Mouse (Mus musculus): ENCODE measurements at regions not wholly inside any gene's neighbourhood (a gene's known extent, or its start where the extent isn't known, plus 50 kb on each side); places are given as distances from the start of the nearest gene placed in this dataset.

GRCm38 (mm10) chr7:138472891-138473455, 75.4 kb upstream of the Tcerg1l start:
- Histone ChIP-seq H3K36me3 (ENCODE audit: control insufficient read depth, insufficient read depth, low read length, poor library complexity, severe bottlenecking) (no peaks in the 10 kb centered on the region), H3K4me1 (ENCODE audit: control insufficient read depth in 2 of 2, insufficient read depth in 2 of 2, low read length in 2 of 2, poor library complexity in 1 of 2) (peaks cover 0 to 6% of the 10 kb centered on the region in 2 experiments; a peak in 1 of 4 replicates), H3K9me3 (ENCODE audit: control insufficient read depth, insufficient read depth, low read depth, low read length) (no peaks in the 10 kb centered on the region), H3K4me3 (ENCODE audit: insufficient read depth in 1 of 2, low read depth in 1 of 2, low read length in 2 of 2, poor library complexity in 1 of 2, severe bottlenecking in 1 of 2) (no peak overlapping the region), H3K27ac (ENCODE audit: insufficient read depth, low read depth, low read length, poor library complexity, severe bottlenecking) (no peak overlapping the region), H3K9ac (ENCODE audit: insufficient read depth, low read depth, low read length, poor library complexity, severe bottlenecking) (no peak overlapping the region)
- DNase-seq (ENCODE audit: low read depth, low spot score), result no peak
- no peak for TF ChIP-seq HCFC1 (IDR thresholded peaks at IDR 0.05; ENCODE audit: borderline replicate concordance, insufficient read depth, low read length)
- TF ChIP-seq ZNF384 (IDR thresholded peaks at IDR 0.05; ENCODE audit: low read depth, low read length), result no peak
- no peak for TF ChIP-seq CHD2 (IDR thresholded peaks at IDR 0.05; ENCODE audit: low read depth, low read length)
- no peak for TF ChIP-seq ZC3H11A (IDR thresholded peaks at IDR 0.05; ENCODE audit: borderline replicate concordance, low read depth, low read length)
- in situ Hi-C loops (cut with MboI; ENCODE audit: low sequenced_read_pairs in 2 of 2, unreplicated experiment in 2 of 2), result no loop called here

GRCm38 (mm10) chr7:138472371-138472770, 74.8 kb upstream of the Tcerg1l start:
- Histone ChIP-seq H3K27ac (ENCODE audit: insufficient read depth, low read depth, low read length, poor library complexity, severe bottlenecking) (no peak overlapping the region), H3K4me1 (ENCODE audit: control insufficient read depth in 2 of 2, insufficient read depth in 2 of 2, low read length in 2 of 2, poor library complexity in 1 of 2) (peaks cover 0 to 6% of the 10 kb centered on the region in 2 experiments; a peak in 1 of 4 replicates), H3K4me3 (ENCODE audit: insufficient read depth in 1 of 2, low read depth in 1 of 2, low read length in 2 of 2, poor library complexity in 1 of 2, severe bottlenecking in 1 of 2) (no peak overlapping the region), H3K9me3 (ENCODE audit: control insufficient read depth, insufficient read depth, low read depth, low read length) (no peaks in the 10 kb centered on the region), H3K9ac (ENCODE audit: insufficient read depth, low read depth, low read length, poor library complexity, severe bottlenecking) (no peak overlapping the region), H3K36me3 (ENCODE audit: control insufficient read depth, insufficient read depth, low read length, poor library complexity, severe bottlenecking) (no peaks in the 10 kb centered on the region)
- in situ Hi-C loops (cut with MboI; ENCODE audit: low sequenced_read_pairs in 2 of 2, unreplicated experiment in 2 of 2), result no loop called here
- DNase-seq (ENCODE audit: low read depth, low spot score), result no peak
- TF ChIP-seq HCFC1 (IDR thresholded peaks at IDR 0.05; ENCODE audit: borderline replicate concordance, insufficient read depth, low read length) (no peak), ZNF384 (IDR thresholded peaks at IDR 0.05; ENCODE audit: low read depth, low read length) (no peak)

GRCm38 (mm10) chr7:138469211-138469610, 71.7 kb upstream of the Tcerg1l start:
- Histone ChIP-seq H3K4me1 (ENCODE audit: control insufficient read depth in 2 of 2, insufficient read depth in 2 of 2, low read length in 2 of 2, poor library complexity in 1 of 2) (peaks cover 0 to 11% of the 10 kb centered on the region in 2 experiments; a peak in 1 of 4 replicates), H3K9me3 (ENCODE audit: control insufficient read depth, insufficient read depth, low read depth, low read length) (no peaks in the 10 kb centered on the region), H3K36me3 (ENCODE audit: control insufficient read depth, insufficient read depth, low read length, poor library complexity, severe bottlenecking) (no peaks in the 10 kb centered on the region), H3K4me3 (ENCODE audit: insufficient read depth in 1 of 2, low read depth in 1 of 2, low read length in 2 of 2, poor library complexity in 1 of 2, severe bottlenecking in 1 of 2) (no peak overlapping the region), H3K27ac (ENCODE audit: insufficient read depth, low read depth, low read length, poor library complexity, severe bottlenecking) (no peak overlapping the region), H3K9ac (ENCODE audit: insufficient read depth, low read depth, low read length, poor library complexity, severe bottlenecking) (no peak overlapping the region)
- no peak for DNase-seq (ENCODE audit: low read depth, low spot score)
- in situ Hi-C loops (cut with MboI; ENCODE audit: low sequenced_read_pairs in 2 of 2, unreplicated experiment in 2 of 2), result loop anchor here in 1 of 2 experiments (10.0 kb wide), 1 partner anchor 64 kb away; no protein-coding TSS in a partner anchor
- TF ChIP-seq ZNF384 (IDR thresholded peaks at IDR 0.05; ENCODE audit: low read depth, low read length) (no peak), ZC3H11A (IDR thresholded peaks at IDR 0.05; ENCODE audit: borderline replicate concordance, low read depth, low read length) (no peak), CHD2 (IDR thresholded peaks at IDR 0.05; ENCODE audit: low read depth, low read length) (no peak), MAFK (IDR thresholded peaks at IDR 0.05; ENCODE audit: insufficient read depth, low read depth, low read length) (no peak), HCFC1 (IDR thresholded peaks at IDR 0.05; ENCODE audit: borderline replicate concordance, insufficient read depth, low read length) (no peak)

- in situ Hi-C loops (cut with MboI; ENCODE audit: low sequenced_read_pairs in 2 of 2, unreplicated experiment in 2 of 2), result loop anchor here in 1 of 2 experiments (10.0 kb wide), 1 partner anchor 64 kb away; no protein-coding TSS in a partner anchor
- Histone ChIP-seq H3K9ac (ENCODE audit: insufficient read depth, low read depth, low read length, poor library complexity, severe bottlenecking) (no peak overlapping the region), H3K9me3 (ENCODE audit: control insufficient read depth, insufficient read depth, low read depth, low read length) (no peaks in the 10 kb centered on the region), H3K27ac (ENCODE audit: insufficient read depth, low read depth, low read length, poor library complexity, severe bottlenecking) (no peak overlapping the region), H3K36me3 (ENCODE audit: control insufficient read depth, insufficient read depth, low read length, poor library complexity, severe bottlenecking) (no peaks in the 10 kb centered on the region), H3K4me1 (ENCODE audit: control insufficient read depth in 2 of 2, insufficient read depth in 2 of 2, low read length in 2 of 2, poor library complexity in 1 of 2) (peaks cover 0 to 11% of the 10 kb centered on the region in 2 experiments; a peak in 1 of 4 replicates), H3K4me3 (ENCODE audit: insufficient read depth in 1 of 2, low read depth in 1 of 2, low read length in 2 of 2, poor library complexity in 1 of 2, severe bottlenecking in 1 of 2) (no peak overlapping the region)
- TF ChIP-seq HCFC1 (IDR thresholded peaks at IDR 0.05; ENCODE audit: borderline replicate concordance, insufficient read depth, low read length) (no peak), MAFK (IDR thresholded peaks at IDR 0.05; ENCODE audit: insufficient read depth, low read depth, low read length) (no peak), ZC3H11A (IDR thresholded peaks at IDR 0.05; ENCODE audit: borderline replicate concordance, low read depth, low read length) (no peak), CHD2 (IDR thresholded peaks at IDR 0.05; ENCODE audit: low read depth, low read length) (no peak), ZNF384 (IDR thresholded peaks at IDR 0.05; ENCODE audit: low read depth, low read length) (no peak)
- no peak for DNase-seq (ENCODE audit: low read depth, low spot score)
Measured at GRCm38 (mm10) chr7:138468436-138468835, 70.9 kb upstream of the Tcerg1l start.
